Mouse (Mus musculus) layer of hippocampus, adult 11-12 months (tissue): ENCODE results near the gene Anks1b.
A peak's percentile ranks its signal among the peaks of the same experiment; 100 is the strongest.

Source experiments
- DNase-seq: peaks from one replicate; pipeline ENCODE4 v3.0.0; 2022; ENCODE audit warnings: low spot score

Anks1b gene

GRCm38 (mm10) chr10:90965671-90966315, 1092.5 kb downstream of the Anks1b start:
- no peak for DNase-seq

DNA sequence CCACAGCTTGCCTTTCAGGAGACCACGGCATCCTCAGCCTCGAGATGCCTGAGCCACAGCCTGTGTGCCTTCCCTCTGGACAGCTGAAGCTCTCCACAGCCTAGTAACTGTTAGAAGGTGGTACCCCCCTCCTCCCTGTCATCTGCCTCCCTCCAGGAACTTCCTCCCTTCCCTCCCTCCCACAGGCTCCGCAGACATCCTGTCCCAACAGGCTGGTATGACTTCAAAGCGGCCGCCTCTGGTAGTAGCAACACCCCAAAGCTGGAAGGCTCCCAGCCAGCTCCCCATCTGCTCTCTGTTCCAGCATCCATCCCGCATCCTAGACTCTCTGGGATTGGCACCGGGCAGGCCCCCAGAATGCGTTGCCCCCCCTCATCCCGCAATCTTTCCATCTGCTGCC, 1093.5 kb downstream of the Anks1b start:
- DNase-seq, result peak; percentile 87

GRCm38 (mm10) chr10:90968247-90968646, 1094.9 kb downstream of the Anks1b start:
- no peak for DNase-seq

- DNase-seq, result no peak
Measured at GRCm38 (mm10) chr10:90969355-90970174, 1096.3 kb downstream of the Anks1b start.

DNA sequence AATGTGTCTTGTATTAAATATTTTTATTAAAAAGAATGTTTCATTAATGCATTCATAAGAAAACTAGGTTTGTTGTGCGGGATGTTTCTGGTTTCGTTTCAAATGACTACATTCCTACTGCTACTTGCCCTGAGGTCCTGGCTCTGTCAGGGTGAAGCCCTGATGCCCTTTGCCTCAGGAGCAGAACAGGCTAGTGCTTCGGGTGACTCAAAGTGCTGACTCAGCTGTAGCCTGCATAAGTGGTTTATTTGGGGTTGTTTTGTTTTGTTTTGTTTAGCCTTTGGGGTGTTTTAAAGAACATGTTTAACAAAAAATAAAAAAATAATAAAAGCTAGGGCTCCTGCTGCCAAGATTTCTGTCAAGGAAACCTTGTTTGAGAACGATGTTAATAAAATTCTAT, 1097.3 kb downstream of the Anks1b start:
- no peak for DNase-seq

- DNase-seq, result no peak
Measured at GRCm38 (mm10) chr10:90974084-90974483, 1100.8 kb downstream of the Anks1b start.

- DNase-seq, result no peak
Measured at GRCm38 (mm10) chr10:90974491-90974890, 1101.2 kb downstream of the Anks1b start.

DNA sequence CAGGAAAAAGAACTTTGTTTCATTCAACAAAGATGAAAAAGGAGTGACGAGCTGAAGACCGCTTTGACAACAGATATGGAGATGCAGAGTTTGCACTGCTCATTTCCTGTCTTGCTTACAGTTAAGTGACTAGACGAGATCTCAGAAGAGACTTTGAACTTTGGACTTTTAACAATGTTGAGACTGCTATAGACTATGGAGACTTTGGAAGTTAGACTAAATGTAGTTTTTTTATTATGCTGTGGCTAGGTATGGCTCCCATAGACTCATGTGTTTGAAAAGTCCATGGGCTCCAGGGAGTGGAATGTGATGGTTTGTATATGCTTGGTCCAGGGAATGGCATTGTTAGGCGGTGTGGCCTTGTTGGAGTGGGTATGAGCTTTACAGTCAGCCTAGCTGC, 1108.5 kb downstream of the Anks1b start:
- DNase-seq, result no peak

DNA sequence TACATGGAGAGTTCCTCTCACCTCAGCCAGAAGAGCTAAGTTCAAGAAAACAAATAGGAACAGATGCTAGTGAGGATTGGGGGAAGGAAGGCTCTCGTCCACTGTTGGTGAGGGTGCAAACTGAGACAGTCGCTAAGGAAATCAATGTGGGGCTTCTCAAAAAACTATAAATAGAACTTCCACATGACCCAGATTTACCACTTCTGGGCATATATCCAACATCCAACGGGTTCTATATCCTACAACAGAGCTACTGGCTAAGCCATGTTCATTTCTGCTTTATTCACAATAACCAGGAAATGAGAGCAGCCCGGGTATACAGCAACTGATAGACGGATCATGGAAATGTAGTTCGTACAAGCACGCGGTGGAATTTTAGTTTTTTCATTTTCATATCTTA, 1109.7 kb downstream of the Anks1b start:
- DNase-seq, result no peak

GRCm38 (mm10) chr10:90990340-90990739, 1117.0 kb downstream of the Anks1b start:
- DNase-seq, result no peak

GRCm38 (mm10) chr10:90992237-90992636, 1118.9 kb downstream of the Anks1b start:
- DNase-seq, result no peak

DNA sequence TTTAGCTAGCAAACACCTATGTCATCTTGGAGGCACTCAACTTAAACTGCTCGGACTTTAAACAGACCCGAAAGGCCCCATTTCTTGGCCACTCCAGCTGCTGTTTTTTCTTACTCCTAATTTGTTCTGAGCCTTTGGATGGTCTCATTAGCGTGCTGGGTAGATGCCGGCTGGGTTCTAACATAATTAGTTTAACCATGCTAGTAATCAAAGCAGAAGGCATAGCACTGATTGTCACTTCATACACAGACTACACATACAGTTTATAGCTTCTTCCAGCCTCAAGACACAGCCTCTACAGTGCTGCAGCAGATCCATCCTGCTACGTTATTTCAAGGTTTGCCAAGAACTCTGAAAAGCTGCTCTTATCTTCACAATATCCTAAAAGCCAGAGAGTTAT, 1120.6 kb downstream of the Anks1b start:
- no peak for DNase-seq

DNA sequence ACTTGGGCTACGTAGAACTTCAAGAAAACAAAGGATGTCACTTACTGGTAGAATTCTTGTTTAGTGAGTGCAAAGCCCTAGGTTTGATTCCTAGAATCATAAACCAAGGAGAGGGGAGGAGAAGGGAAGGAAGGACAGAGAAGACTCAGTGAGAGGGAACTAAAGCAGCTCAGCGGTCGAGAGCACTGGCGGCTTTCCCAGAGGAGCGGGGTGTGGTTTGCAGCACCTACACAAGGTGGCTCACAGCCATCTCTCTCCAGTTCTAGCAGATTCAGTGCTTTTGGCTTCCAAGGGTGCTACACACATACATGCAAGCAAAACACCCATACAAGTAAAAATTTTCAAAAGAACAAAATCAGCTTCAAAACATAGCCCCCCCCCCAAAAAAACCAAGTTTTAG, 1126.6 kb downstream of the Anks1b start:
- peak; percentile 49 for DNase-seq

GRCm38 (mm10) chr10:91001421-91001820, 1128.1 kb downstream of the Anks1b start:
- DNase-seq, result peak; percentile 49

DNA sequence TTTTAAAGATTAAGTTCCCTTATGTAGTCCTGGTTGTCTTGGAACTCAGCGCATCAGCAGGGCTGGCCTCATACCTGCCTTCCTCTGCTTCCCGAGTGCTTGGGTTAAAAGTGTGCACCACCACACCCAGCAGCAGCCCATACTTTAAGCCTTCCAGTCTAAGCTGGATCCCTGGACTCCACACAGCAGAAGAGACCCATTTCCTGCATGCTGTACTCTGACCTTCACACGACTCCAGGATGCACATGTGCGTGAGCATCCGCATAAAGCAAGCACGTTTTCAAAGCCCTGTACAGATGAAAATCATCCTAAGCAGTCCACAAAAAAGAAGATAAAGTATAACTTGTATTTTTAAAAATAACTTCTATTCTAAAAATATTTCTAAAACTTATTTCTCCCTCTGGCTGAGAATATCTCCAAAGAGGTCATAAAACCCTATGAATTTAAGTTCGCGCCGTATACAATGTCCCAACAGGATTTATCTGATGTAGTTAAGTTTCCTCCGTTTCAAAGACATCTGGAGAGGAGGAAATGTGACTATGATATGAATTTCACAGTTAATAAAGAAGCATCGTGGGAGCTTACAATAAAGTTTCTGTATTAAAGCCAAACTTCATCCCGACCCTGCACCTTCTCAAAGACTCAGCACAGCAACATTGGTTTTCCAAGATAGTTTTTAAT, 1132.7 kb downstream of the Anks1b start:
- no peak for DNase-seq
